Mouse (Mus musculus) cerebellum, postnatal 4 days (tissue): ENCODE results near the gene Ckap5.
"Not testable (repeated sequence)": the region's sequence is repeated elsewhere in the genome, so short reads cannot be mapped to it uniquely, and the experiment has no call there.

Experiments used
- DNase-seq, 2 experiments: peaks; one replicate each; pipeline ENCODE4 v3.0.0; 2022; ENCODE audit warnings: low spot score in 2 of 2, mixed read lengths in 1 of 2

Ckap5 gene

DNA sequence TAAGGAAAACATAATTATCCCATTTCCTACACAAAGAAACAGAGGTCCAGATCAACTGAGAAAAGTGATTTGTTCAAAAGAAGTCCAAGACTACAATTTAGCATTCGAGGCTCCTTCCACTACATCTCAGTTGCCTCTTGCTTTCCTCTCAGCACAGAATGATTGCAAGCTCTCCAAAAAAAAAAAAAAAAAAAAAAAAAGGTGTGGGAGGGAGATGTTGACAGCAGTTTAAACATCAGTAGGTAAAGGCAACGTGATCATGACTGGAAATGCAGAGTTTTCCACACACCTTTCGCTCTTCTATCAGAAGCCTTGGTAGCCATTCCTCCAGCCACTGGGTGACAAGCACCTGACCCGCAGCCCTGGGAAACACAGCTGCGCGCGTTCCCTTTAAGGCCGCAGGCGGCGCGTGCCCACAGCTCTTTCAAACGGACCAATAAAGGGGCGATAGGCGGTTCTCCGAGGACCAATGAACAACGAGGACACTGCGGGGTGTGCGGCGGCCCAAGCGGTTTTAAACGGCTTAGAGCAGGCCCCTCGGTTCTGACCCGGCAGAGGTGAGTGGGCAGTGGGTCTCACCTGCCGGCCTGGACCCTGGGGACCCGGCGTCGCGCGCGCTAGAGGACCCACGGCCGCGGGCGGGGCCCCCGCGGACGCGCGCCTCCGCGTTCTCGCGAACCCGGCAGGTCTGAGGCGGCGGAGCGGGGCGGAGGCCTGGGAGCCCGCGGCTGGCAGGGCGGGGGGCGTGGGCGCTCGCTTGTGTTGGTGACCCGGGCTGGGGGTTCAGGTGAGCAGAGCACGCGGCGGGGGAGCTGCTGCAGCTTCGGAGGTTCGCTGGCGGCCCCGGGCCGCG lies at the start of gene Ckap5:
Gene Ckap5, plus strand, starts transcription at position 469 of the 853 bp plus-strand sequence.
- DNase-seq = peak; percentile 80 to 92

DNA sequence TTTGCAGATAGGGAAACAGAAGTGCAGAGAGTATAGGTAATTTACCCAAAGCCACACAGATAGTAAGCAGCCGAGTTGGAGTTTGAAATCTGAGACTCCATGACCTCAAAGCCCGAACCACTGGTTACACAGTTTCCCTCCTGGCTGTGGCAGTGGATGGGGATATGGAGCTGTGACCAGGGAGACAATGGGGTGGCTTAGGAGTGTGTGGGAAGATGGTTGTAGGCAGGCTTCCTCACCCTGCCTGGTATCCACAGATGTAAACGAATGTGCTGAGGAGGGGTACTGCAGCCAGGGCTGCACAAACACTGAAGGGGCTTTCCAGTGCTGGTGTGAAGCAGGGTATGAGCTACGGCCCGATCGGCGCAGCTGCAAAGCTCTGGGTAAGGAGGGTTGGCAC lies 49.7 kb upstream of the Ckap5 start:
- DNase-seq = no peak

DNA sequence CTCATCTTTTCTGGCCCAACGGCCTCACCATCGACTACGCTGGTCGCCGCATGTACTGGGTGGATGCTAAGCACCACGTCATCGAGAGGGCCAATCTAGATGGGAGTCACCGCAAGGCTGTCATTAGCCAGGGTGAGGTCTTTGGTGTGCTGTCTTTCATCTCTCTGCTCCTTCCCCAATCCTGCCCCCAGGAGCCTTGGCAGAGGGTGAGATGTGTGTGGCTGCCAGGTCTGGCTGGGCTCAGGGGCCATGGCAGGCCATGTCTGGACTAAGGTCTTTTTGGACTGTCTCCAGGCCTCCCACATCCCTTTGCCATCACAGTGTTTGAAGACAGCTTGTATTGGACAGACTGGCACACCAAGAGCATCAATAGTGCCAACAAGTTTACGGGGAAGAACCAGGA lies 46.2 kb upstream of the Ckap5 start:
- DNase-seq = peak in 1 of 2 experiments; percentile 74

DNA sequence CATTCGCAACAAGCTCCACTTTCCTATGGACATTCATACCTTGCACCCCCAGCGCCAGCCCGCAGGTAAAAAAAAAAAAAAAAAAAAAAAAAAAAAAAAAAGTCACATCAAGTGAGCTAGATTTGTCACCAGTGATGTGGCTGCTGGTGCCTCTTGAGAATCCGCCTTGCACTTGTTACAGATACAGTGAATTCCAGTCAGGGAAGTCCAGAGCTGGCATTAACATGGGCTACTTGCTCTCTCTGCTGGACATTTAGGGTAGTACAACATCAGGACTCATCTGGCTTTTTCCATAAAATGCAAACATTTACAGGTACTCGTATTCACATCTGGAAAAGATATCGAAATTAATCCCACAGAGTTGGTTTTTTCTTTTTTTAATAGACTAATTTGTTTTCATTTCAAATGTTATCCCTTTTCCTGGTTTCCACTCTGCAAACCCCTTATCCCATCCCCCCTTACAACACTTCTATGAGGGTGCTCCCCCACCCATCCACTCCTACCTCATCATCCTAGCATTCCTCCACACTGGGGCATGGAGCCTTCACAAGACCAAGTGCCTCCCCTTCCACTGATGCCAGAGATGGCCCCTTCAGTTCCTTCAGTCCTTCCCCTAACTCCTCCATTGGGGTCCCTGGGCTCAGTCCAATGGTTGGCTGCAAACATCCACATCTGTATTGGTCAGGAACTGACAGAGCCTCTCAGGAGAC lies 45.6 kb upstream of the Ckap5 start:
- peak in 1 of 2 experiments; percentile 65 for DNase-seq

DNA sequence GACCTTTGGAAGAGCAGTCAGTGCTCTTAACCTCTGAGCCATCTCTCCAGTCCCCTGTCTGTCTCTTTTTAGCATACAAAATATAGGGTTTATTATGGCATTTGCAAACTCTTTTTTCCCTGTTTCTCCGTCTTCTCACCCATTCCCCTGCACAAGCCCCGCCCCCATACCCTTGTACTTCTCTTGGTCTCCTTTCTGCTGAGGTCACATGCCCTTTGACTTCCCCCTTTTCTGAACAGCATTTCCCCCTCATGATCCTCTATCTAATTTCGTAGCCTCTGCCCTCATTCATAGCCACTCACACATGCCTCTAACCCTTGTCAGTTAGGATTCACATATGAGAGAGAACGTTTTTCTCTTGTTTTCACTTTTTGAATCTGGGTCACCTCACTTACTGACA lies 41.9 kb upstream of the Ckap5 start:
- DNase-seq = no peak

DNA sequence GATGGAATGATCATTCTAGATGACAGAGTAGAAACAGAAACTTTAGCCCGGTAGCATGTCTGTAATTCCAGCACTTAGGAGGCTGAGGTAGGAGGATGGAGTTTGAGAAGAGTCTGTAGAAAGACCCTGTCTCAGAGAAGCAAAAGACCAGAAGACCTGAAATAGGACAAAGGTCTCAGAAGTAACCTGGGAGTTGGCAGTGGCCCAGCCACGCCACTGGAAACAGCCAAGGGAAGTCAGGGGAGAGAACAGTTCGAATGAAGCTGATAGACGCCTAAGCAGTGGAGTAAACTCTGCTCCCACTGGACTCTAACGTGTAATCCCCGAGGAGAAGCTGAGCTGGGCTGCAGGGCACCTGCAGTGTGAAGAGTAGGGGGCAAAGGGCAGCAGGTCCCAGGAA lies 41.3 kb upstream of the Ckap5 start:
- no peak for DNase-seq

DNA sequence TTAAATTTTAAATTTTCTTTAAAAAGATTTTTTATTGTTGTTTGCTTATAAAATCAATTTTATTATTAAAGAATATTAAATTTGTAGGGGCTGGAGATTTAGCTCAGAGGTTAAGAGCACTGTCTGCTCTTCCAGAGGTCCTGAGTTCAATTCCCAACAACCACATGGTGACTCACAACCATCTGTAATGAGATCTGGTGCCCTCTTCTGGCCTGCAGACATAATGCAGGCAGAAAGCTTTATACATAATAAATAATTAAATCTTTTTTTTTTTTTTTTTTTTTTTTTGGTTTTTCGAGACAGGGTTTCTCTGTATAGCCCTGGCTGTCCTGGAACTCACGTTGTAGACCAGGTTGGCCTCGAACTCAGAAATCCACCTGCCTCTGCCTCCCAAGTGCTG lies 39.3 kb upstream of the Ckap5 start:
- DNase-seq = not testable (repeated sequence)

DNA sequence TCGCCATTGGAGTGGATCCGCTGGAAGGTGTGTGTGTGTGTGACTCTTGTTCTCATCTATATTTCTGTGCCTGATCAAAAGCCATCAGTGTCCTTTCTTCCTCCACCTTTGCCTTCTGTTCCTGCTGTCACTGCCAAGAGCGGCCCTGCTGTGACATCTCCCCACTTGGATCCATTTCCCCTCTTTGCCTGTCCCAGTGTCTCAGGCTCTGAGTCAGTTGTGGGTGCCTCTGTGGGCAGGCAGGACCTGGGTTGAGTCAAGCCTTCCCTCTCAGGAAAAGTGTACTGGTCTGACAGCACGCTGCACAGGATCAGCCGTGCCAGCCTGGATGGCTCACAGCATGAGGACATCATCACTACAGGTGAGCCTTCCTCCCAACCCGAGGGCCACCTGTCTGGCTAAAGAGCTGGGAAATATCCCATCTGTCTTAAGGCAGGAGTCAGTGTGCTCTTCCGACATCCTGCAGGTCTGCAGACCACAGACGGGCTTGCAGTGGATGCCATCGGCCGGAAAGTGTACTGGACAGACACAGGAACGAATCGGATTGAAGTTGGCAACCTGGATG lies 34.4 kb upstream of the Ckap5 start:
- DNase-seq = no peak

DNA sequence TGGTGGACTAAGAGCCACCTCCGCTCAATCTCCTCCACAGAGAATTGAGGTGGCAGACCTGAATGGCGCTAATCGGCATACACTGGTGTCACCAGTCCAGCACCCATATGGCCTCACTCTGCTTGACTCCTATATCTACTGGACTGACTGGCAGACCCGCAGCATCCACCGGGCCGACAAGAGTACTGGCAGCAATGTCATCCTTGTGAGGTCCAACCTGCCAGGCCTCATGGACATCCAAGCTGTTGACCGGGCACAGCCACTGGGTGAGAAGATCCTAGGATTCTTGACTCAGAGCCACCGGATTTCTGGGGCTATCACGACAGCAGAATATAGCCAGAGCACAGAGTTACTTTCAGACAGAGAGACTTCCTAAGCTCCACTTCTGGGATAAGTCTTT lies 32.6 kb upstream of the Ckap5 start:
- DNase-seq = no peak

DNA sequence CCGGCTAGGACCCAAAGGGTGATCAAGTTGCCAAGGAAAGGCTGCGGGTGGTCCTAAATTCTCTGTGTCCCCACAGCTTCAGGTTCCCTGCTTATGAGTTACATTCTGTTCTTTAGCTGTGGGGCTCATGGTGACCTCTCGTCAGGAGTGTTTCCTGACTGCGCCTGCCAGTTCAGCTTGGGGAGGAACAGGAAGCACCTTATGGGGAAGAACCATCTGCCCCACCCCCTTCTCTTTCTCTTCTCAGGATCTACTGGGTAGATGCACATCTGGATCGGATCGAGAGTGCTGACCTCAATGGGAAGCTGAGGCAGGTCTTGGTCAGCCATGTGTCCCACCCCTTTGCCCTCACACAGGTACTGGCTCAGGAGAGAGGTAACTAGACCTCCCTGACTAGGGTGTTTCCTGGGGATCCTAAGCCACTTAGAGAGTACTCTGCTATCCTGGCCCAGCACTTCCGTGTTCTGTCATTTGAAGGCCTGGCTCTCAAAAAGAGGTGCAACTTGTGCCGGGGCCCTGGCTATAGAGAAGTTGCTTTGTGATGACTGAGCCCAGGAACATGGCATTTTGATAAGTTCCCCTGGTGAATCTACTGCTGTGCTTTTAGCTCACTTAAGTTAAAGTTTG lies 28.4 kb upstream of the Ckap5 start:
- DNase-seq = no peak

DNA sequence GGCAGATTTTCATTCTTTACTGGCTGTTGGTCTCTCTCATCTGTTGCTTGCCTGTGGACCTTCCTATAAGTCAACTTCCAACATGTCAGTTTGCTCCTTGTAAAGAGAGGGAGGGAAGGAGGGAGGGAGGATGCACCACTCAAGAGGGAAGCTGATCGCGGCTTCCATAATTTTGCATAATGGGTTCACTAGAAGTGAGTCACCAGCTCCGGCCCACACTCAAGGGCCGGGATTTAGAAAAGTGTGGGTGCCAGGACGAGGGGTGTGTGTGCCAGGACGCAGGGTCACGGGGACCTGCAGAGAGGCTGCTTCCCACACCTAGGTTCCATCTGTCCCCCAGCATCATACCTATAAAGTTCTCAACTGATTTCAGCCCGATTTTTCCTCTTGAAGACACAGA lies 18.5 kb upstream of the Ckap5 start:
- DNase-seq = no peak

DNA sequence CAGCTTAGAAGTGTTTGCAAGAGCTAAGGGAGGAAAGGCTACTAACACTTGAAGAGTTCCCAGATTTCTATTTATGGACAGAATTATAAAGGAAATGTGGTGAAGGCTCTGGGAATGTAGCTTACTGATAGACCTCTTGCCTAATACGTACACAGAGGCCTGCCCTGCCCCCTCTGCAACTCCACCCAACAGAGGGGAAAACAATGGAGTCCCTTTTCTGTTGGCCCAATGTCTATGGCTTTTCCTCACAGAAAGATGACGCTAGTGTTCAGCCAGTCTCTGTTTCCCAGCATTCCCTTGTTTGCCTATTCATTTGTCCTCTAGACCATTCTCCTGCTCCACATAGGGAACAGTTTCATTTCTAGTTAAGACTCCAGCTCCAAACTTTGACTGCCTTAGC lies 9.4 kb upstream of the Ckap5 start:
- DNase-seq = no peak

DNA sequence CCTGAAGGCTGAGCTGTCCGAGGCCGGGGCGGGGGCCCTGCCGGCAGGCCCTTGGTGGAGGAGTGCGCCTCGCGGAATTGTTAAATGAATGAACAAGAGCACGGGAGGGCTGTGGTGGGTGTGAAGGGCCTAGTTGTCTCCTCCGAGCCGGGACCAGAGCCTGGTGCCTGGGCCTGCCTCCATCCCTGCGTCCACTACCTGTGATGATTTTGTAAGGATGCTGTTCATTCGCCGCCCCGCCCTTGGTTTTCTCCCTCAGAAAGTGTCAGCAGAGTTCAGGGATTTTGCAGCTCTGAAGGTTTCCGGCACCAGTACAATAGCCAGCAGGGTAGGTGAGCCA lies 555 bp downstream of the Ckap5 start:
- DNase-seq = peak in 1 of 2 experiments; percentile 34

DNA sequence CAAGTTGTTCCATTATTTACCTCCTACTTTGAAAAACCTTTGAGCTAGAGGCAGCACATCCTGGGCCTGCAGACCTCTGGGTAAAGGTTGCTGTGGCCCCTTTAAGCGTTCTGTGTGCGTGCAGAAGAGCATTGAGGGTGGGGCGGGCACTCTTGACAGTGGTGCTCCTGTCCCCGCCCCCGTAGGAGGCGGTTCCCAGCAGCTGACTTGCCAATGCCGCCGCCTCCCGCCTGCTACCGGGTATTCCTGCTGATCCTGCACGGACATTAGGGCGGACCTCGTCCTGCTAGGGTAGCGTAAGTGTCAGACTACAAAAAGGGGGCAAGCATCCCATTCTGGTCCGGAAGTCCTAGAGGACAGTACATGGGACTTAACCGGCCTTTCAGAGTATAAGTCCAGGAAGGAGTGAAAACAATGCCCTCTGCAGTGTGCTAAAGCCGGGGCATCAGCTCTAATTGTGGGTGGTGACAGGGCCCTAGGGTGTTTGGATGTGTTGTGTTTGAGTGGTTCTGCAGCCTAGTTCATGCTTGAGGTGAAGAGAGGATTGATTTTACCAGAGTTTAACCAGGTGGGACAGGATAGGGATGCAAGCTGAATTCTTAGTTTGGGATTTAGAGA lies 11.1 kb downstream of the Ckap5 start:
- DNase-seq = peak; percentile 26 to 42

DNA sequence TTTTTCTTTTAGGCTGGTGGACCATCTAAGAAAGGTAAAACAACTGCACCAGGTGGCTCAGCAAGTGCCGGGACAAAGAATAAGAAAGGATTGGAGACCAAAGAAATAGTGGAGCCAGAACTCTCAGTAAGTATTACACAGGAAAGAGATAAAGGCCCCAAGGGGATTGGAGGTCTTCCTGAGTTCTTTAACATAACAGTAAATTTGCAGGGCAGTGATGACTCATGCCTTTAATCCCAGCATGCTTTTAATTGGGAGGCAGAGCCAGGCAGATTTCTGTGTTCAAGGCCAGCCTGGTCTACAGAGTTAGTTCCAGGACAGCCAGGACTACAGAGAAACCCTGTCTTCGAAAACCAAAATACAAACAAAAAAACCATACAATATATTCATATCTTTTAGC lies 41.6 kb downstream of the Ckap5 start:
- DNase-seq = no peak

DNA sequence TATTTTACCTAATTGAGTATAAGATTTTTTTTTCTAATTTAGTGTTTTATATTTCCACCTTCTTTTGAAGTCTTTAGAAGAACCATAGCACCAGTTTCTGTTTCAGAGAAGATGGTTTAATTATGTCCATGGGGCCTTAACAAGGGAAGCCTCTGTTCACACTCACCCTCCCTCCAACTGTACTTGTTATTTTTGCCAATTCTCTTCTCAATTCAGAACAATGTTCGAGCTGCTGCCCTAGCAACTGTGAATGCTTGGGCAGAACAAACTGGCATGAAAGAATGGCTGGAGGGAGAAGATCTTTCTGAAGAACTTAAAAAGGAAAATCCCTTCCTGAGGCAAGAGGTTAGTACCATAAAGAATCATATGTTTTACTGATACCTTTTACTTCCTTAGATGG lies 54.3 kb downstream of the Ckap5 start:
- DNase-seq = no peak

DNA sequence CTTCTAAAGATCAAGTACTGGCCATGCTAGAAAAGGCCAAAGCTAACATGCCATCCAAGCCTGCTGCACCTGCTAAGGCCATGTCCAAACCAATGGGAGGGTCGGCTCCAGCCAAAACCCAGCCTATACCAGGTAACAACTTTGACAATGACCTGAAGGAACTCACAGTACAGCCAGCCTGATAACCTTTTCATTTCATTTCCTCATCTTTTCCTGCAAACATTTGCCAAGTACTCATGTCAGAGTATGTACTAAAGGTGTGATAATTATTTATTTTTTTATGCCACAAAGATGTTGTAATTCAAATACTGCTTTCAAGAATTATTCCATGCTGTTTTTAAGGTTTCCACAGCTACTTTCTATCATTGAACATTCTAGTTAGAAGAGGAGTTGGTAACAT lies 59.7 kb downstream of the Ckap5 start:
- no peak for DNase-seq

DNA sequence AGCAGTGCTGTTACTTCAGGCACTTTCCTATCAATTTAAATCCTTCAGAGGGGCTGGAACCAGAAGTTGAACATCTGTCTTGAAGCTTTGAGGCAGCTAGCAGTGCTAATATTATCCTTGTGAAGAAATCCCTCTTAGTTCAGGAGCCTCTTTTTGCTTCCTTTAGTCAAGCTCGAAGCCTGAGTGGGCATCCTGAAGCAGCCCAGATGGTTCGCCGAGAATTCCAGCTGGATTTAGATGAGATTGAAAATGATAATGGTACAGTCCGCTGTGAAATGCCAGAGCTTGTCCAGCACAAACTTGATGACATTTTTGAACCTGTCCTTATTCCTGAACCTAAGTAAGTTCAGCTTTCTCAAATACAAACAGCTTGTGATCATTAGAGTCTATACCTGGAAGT lies 73.9 kb downstream of the Ckap5 start:
- DNase-seq = no peak

DNA sequence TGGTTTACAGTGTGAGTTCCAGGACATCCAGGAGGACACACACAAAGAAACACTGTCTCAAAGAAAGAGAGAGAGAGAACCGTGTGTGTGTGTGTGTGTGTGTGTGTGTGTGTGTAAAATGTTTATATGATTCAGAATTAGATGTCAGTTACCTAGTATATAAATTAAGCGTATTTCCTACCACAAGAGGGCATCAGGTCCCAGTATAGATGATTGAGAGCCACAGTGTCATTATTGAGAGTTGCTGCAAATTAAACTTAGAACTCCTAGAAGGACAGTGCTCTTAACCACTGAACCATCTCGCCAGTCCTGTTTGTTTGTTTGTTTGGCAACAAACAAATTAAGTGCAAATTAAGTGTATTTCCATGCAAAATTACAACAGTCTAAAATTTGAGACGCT lies 75.8 kb downstream of the Ckap5 start:
- DNase-seq = no peak

DNA sequence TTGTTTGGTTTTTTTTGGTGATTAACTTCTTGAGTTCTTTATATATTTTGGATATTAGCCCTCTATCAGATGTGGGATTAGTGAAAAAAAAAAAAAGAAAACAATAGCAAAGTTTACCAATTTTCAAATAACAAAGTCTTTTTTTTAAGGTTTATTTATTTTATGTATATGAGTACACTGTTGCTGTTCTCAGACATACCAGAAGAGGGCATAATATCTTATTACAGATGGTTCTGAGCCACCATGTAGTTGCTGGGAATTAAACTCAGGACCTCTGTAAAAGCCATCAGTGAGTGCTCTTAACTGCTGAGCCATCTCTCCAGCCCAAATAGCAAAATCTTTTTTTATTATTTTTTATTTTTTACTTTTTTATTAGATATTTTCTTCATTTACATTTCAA lies 82.8 kb downstream of the Ckap5 start:
- DNase-seq = not testable (repeated sequence)

DNA sequence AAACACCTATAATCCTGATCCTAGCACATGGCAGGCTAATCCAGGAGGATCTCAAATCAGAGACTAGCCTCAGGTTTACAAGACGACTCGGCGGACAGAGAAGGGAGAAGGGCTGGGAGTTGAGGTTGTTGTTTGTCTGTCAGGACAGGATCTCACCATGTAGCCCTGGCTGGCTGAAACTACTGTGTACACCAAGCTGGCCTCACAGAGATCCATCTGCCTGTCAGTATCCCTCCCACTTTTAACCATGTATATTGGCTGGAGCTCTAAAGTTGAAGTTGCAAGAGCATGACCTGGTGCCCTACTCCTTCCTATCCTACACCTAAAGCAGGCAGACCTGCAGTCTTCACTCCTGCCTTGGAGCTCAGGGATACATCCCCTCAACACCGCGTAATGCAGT lies 95.8 kb downstream of the Ckap5 start:
- no peak for DNase-seq

DNA sequence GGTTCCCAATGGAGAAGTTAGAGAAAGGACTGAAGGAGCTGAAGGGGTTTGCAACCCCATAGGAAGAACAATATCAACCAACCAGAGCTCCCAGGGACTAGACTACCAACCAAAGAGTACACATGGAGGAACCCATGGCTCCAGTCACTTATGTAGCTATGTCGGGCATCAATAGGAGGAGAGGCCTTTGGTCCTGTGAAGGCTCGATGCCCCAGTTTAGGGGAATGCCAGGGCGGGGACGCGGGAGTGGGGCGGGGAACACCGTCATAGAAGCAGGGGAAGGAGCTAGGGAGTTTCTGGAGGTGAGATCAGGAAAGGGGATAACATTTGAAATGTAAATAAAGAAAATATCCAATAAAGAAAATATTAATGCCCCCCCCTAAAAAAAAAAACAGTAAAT lies 96.8 kb downstream of the Ckap5 start:
- DNase-seq = not testable (repeated sequence)
